Mouse (Mus musculus): ENCODE data around the gene Mbnl3. TPM values are rescaled to one million over a fixed set of nuclear protein-coding genes. Genes with fewer than 3 reads are reported as not detected.

Mbnl3 gene
- 10 to 100 TPM; 43.1 to 48.2 TPM for total RNA-seq (2023)

GRCm38 (mm10) chrX:51206432-51206831, at the start of gene Mbnl3:
Mbnl3 (minus strand) TSS chrX:51206532.

Other genes with a start within 250 kb of the Mbnl3 start
- gene Rap2c, start 188.5 kb downstream of the Mbnl3 start, total RNA-seq (2023): 10 to 100 TPM; 45.2 to 50.0 TPM